Mouse (Mus musculus) E14TG2a.4 (cell line): ENCODE measurements at regions not wholly inside any gene's neighbourhood (a gene's known extent, or its start where the extent isn't known, plus 50 kb on each side); places are given as distances from the start of the nearest gene placed in this dataset.

Experiments used
- H3K27me3 ChIP-seq: 2 replicates; pipeline ENCODE4 v1.6.1; 2014; ENCODE audit warnings: low read length, control low read depth; ENCODE audit not compliant: insufficient read depth
- H3K36me3 ChIP-seq: 2 replicates; pipeline ENCODE4 v1.6.1; 2014; ENCODE audit warnings: low read length, control low read depth; ENCODE audit not compliant: insufficient read depth
- H3K4me1 ChIP-seq: replicated peaks from 2 replicates; pipeline ENCODE4 v1.6.1; 2014; ENCODE audit warnings: low read depth, low read length, control low read depth
- H3K4me3 ChIP-seq: replicated peaks from 2 replicates; pipeline ENCODE4 v1.5.1; 2014; ENCODE audit warnings: mild to moderate bottlenecking, low read length
- H3K9me3 ChIP-seq: 2 replicates; pipeline ENCODE4 v1.6.1; 2014; ENCODE audit warnings: low read length, control low read depth
- CTCF ChIP-seq: conservative IDR thresholded peaks from 2 replicates; pipeline ENCODE4 v1.5.1; 2014; ENCODE audit warnings: low read length
- NANOG ChIP-seq: IDR thresholded peaks from 2 replicates; pipeline ENCODE4 v1.6.1; 2014; ENCODE audit warnings: borderline replicate concordance, low read length, mixed read lengths
- POU5F1 ChIP-seq: IDR thresholded peaks from 2 replicates; pipeline ENCODE4 v1.6.1; 2014; ENCODE audit warnings: low read length, borderline replicate concordance

DNA sequence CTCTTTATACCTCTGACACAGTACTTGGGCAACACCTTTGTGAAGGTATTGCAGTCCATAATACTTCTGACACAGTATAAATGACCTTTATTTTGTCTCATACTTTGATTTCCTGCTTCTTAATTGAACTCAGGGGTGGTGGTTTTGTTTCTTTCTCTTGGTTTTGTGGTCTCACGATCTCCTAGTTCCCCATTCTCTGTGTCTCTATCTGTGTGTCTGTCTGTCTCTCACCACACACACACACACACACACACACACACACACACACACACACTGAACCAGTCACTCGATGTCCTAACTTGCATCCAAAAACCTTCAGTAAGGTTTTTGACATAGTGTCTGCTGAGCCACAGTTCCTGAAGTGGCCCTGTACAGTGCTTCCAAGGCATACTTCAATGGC lies 166.7 kb upstream of the Thbs1 start:
- H3K4me1 ChIP-seq = no peaks in the 10 kb centered on the region
- H3K4me3 ChIP-seq = no peak overlapping the region
- H3K9me3 ChIP-seq = no peaks in the 10 kb centered on the region
- no peaks in the 10 kb centered on the region for H3K36me3 ChIP-seq
- no peak for TF ChIP-seq CTCF
- TF ChIP-seq POU5F1 = no peak
- TF ChIP-seq NANOG = no peak
- no peaks in the 10 kb centered on the region for H3K27me3 ChIP-seq

- TF ChIP-seq POU5F1 (no peak), CTCF (no peak), NANOG (no peak)
- Histone ChIP-seq H3K4me1 (no peaks in the 10 kb centered on the region), H3K4me3 (no peak overlapping the region), H3K9me3 (no peaks in the 10 kb centered on the region), H3K36me3 (no peaks in the 10 kb centered on the region), H3K27me3 (no peaks in the 10 kb centered on the region)
These were observed 161.0 kb upstream of the Thbs1 start for GRCm38 (mm10) chr2:117950431-117951336.

GRCm38 (mm10) chr2:117951337-117951718 lies 160.3 kb upstream of the Thbs1 start:
- Histone ChIP-seq H3K4me3 (no peak overlapping the region), H3K9me3 (no peaks in the 10 kb centered on the region), H3K36me3 (no peaks in the 10 kb centered on the region), H3K4me1 (no peaks in the 10 kb centered on the region), H3K27me3 (no peaks in the 10 kb centered on the region)
- TF ChIP-seq NANOG (no peak), CTCF (no peak), POU5F1 (no peak)

DNA sequence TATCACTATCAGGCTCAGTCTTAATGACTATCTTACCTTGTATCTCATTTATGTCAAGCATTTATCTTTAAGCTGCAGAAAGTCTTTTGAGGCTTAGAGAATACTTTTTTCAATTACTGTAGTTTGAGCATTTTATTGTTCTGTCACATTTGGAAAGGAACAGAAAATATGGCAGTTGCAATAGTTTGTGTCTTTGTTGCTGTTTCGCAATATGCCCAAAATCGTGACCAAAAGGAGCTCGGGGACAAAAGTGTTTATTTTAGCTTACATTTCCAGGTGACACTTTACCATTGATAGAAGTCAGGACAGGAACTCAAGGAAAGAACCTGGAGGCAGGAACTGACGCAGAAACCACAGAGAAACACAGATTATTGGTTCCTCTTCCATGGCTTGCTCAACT lies 152.9 kb upstream of the Thbs1 start:
- Histone ChIP-seq H3K27me3 (no peaks in the 10 kb centered on the region), H3K4me1 (no peaks in the 10 kb centered on the region), H3K36me3 (no peaks in the 10 kb centered on the region), H3K9me3 (no peaks in the 10 kb centered on the region), H3K4me3 (no peak overlapping the region)
- TF ChIP-seq POU5F1 = no peak
- no peak for TF ChIP-seq NANOG
- no peak for TF ChIP-seq CTCF

DNA sequence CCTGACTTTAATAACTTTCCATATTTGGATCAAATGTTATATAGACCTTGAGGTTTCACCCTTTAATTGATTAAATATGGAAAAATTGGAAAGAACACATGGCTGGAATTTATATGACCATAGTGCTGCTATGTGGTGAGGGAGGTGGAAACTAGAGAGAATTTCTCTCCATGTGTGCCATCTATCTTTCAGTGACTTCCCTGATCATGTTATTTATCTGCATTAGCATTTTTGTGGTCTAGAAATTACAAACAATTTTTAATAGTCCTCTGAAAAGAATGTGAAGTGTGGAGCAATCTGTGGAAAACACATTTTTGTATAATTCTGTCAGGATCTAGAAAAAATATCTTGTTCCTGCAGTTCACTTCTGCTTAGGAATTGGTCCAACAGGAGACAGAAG lies 152.2 kb upstream of the Thbs1 start:
- TF ChIP-seq POU5F1 (no peak), NANOG (no peak), CTCF (no peak)
- Histone ChIP-seq H3K4me1 (no peaks in the 10 kb centered on the region), H3K4me3 (no peak overlapping the region), H3K9me3 (no peaks in the 10 kb centered on the region), H3K27me3 (no peaks in the 10 kb centered on the region), H3K36me3 (no peaks in the 10 kb centered on the region)

- no peak overlapping the region for H3K4me3 ChIP-seq
- H3K9me3 ChIP-seq = no peaks in the 10 kb centered on the region
- no peaks in the 10 kb centered on the region for H3K4me1 ChIP-seq
- no peaks in the 10 kb centered on the region for H3K27me3 ChIP-seq
- H3K36me3 ChIP-seq = no peaks in the 10 kb centered on the region
- no peak for TF ChIP-seq NANOG
- TF ChIP-seq CTCF = no peak
- TF ChIP-seq POU5F1 = no peak
These were observed 149.1 kb upstream of the Thbs1 start for GRCm38 (mm10) chr2:117962531-117962930.

GRCm38 (mm10) chr2:117963526-117963925 lies 148.2 kb upstream of the Thbs1 start:
- H3K4me3 ChIP-seq = no peak overlapping the region
- no peaks in the 10 kb centered on the region for H3K4me1 ChIP-seq
- no peaks in the 10 kb centered on the region for H3K9me3 ChIP-seq
- TF ChIP-seq CTCF (no peak), POU5F1 (no peak), NANOG (no peak)
- no peaks in the 10 kb centered on the region for H3K27me3 ChIP-seq
- no peaks in the 10 kb centered on the region for H3K36me3 ChIP-seq

DNA sequence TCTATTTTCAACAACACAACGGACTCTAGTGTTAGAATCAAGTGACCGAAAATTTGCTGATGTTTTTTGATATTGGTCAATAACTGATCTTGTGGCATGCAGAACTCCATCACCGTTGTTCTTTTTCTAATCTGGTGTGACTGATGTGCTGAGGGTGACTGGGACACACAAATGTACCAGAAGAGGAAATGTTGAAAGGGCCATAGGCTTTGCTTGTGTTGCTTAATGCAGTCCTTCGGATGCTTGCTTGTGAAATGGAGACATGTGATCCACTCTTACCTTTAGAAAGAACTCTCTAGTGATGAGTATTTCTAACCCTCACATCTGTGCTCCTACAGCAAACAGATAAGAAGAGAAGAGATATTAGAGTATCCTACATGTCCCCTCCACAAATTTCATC lies 145.9 kb upstream of the Thbs1 start:
- H3K4me3 ChIP-seq = no peak overlapping the region
- TF ChIP-seq CTCF (no peak), POU5F1 (no peak), NANOG (no peak)
- H3K4me1 ChIP-seq = no peaks in the 10 kb centered on the region
- H3K36me3 ChIP-seq = no peaks in the 10 kb centered on the region
- H3K9me3 ChIP-seq = no peaks in the 10 kb centered on the region
- no peaks in the 10 kb centered on the region for H3K27me3 ChIP-seq

GRCm38 (mm10) chr2:117968731-117969130 lies 142.9 kb upstream of the Thbs1 start:
- Histone ChIP-seq H3K36me3 (no peaks in the 10 kb centered on the region), H3K9me3 (no peaks in the 10 kb centered on the region), H3K27me3 (no peaks in the 10 kb centered on the region), H3K4me3 (no peak overlapping the region), H3K4me1 (no peaks in the 10 kb centered on the region)
- no peak for TF ChIP-seq CTCF
- TF ChIP-seq POU5F1 = no peak
- TF ChIP-seq NANOG = no peak
